Mouse (Mus musculus): ENCODE measurements around the gene Med12. TPM values are rescaled to one million over a fixed set of nuclear protein-coding genes. Genes with fewer than 3 reads are reported as not detected.

Med12 gene
- total RNA-seq, 1 experiment, result 27.0 TPM

DNA sequence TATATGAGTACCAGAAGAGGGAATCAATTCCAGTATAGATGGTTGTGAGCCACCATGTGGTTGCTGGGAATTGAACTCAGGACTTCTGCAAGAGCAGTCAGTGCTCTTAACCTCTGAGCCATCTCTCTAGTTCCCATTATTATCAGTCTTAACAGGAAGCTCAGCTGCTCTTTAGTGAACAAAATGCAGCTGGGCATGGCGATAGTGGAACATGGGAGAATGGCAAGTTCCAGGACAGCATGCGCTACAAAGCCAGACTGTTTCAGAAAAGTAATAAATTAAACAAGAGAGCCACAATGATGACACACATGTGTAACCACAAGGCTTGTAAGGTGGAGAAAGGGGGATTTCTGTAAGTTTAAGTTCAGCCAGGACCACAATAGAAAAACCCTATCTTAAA, 71.6 kb downstream of the Med12 start:
- H3K9me3 ChIP-seq (ENCODE audit: control insufficient read depth, insufficient read depth, low read depth, low read length), result no peaks in the 10 kb centered on the region
- no peak for DNase-seq (ENCODE audit: low read depth, low spot score)

GRCm38 (mm10) chrX:101346475-101346874, 72.6 kb downstream of the Med12 start:
- Histone ChIP-seq H3K36me3 (ENCODE audit: control insufficient read depth, insufficient read depth, low read length, poor library complexity, severe bottlenecking) (no peaks in the 10 kb centered on the region), H3K27ac (ENCODE audit: insufficient read depth, low read depth, low read length, poor library complexity, severe bottlenecking) (no peak overlapping the region), H3K4me1 (ENCODE audit: control insufficient read depth in 2 of 2, insufficient read depth in 2 of 2, low read length in 2 of 2, poor library complexity in 1 of 2) (no peaks in the 10 kb centered on the region), H3K4me3 (ENCODE audit: insufficient read depth in 1 of 2, low read depth in 1 of 2, low read length in 2 of 2, poor library complexity in 1 of 2, severe bottlenecking in 1 of 2) (no peak overlapping the region), H3K9ac (ENCODE audit: insufficient read depth, low read depth, low read length, poor library complexity, severe bottlenecking) (no peak overlapping the region), H3K9me3 (ENCODE audit: control insufficient read depth, insufficient read depth, low read depth, low read length) (no peaks in the 10 kb centered on the region)
- no peak for DNase-seq (ENCODE audit: low read depth, low spot score)
- TF ChIP-seq ZNF384 (IDR thresholded peaks at IDR 0.05; ENCODE audit: low read depth, low read length) (no peak), MAFK (IDR thresholded peaks at IDR 0.05; ENCODE audit: insufficient read depth, low read depth, low read length) (no peak), CHD2 (IDR thresholded peaks at IDR 0.05; ENCODE audit: low read depth, low read length) (no peak), HCFC1 (IDR thresholded peaks at IDR 0.05; ENCODE audit: borderline replicate concordance, insufficient read depth, low read length) (no peak), ZC3H11A (IDR thresholded peaks at IDR 0.05; ENCODE audit: borderline replicate concordance, low read depth, low read length) (no peak)
- in situ Hi-C loops (cut with MboI; ENCODE audit: low sequenced_read_pairs in 2 of 2, unreplicated experiment in 2 of 2), result loop anchor here in 1 of 2 experiments (25.0 kb wide), 1 partner anchor 209 kb away; no protein-coding TSS in a partner anchor

More for the DNA sequence above, 71.6 kb downstream of the Med12 start:
- no peaks in the 10 kb centered on the region for H3K4me1 ChIP-seq (ENCODE audit: control insufficient read depth in 2 of 2, insufficient read depth in 2 of 2, low read length in 2 of 2, poor library complexity in 1 of 2)
- H3K27ac ChIP-seq (ENCODE audit: insufficient read depth, low read depth, low read length, poor library complexity, severe bottlenecking), result no peak overlapping the region
- no peaks in the 10 kb centered on the region for H3K36me3 ChIP-seq (ENCODE audit: control insufficient read depth, insufficient read depth, low read length, poor library complexity, severe bottlenecking)
- in situ Hi-C loops (cut with MboI; ENCODE audit: low sequenced_read_pairs in 2 of 2, unreplicated experiment in 2 of 2), result loop anchor here in 1 of 2 experiments (25.0 kb wide), 1 partner anchor 208 kb away; no protein-coding TSS in a partner anchor
- H3K9ac ChIP-seq (ENCODE audit: insufficient read depth, low read depth, low read length, poor library complexity, severe bottlenecking), result no peak overlapping the region
- no peak overlapping the region for H3K4me3 ChIP-seq (ENCODE audit: insufficient read depth in 1 of 2, low read depth in 1 of 2, low read length in 2 of 2, poor library complexity in 1 of 2, severe bottlenecking in 1 of 2)
- TF ChIP-seq CHD2 (IDR thresholded peaks at IDR 0.05; ENCODE audit: low read depth, low read length) (no peak), HCFC1 (IDR thresholded peaks at IDR 0.05; ENCODE audit: borderline replicate concordance, insufficient read depth, low read length) (no peak), ZNF384 (IDR thresholded peaks at IDR 0.05; ENCODE audit: low read depth, low read length) (no peak), ZC3H11A (IDR thresholded peaks at IDR 0.05; ENCODE audit: borderline replicate concordance, low read depth, low read length) (no peak), MAFK (IDR thresholded peaks at IDR 0.05; ENCODE audit: insufficient read depth, low read depth, low read length) (no peak)

Other genes with a start within 250 kb of the Med12 start
- 3.4 and 6.5 TPM in 2 replicates for gene Tex11, start 214.4 kb upstream of the Med12 start, total RNA-seq (2012; rRNA removed)
- gene Slc7a3, start 188.0 kb upstream of the Med12 start, total RNA-seq (2012; rRNA removed), result 296 and 570 TPM in 2 replicates
- 26.3 and 34.8 TPM in 2 replicates for gene Snx12, start 51.5 kb upstream of the Med12 start, total RNA-seq (2012; rRNA removed)
- gene Foxo4, start 19.5 kb upstream of the Med12 start, total RNA-seq (2012; rRNA removed), result 22.5 and 38.9 TPM in 2 replicates
- not detected in 2 replicates for gene Gm614, start 10.0 kb upstream of the Med12 start, total RNA-seq (2012; rRNA removed)
- 2.0 and 2.6 TPM in 2 replicates for gene Il2rg, start 5.8 kb upstream of the Med12 start, total RNA-seq (2012; rRNA removed)
- gene Gm20489, start 5.0 kb upstream of the Med12 start, total RNA-seq (2012; rRNA removed), result not detected in 2 replicates
- gene Nlgn3, start 25.1 kb downstream of the Med12 start, total RNA-seq (2012; rRNA removed), result 0.13 and 2.0 TPM in 2 replicates
- gene Gjb1, start 102.3 kb downstream of the Med12 start, total RNA-seq (2012; rRNA removed), result 6.3 and 16.9 TPM in 2 replicates
- 53.9 and 62.5 TPM in 2 replicates for gene Zmym3, start 146.8 kb downstream of the Med12 start, total RNA-seq (2012; rRNA removed)
- 259 and 271 TPM in 2 replicates for gene Nono, start 155.3 kb downstream of the Med12 start, total RNA-seq (2012; rRNA removed)
- gene Itgb1bp2, start 175.1 kb downstream of the Med12 start, total RNA-seq (2012; rRNA removed), result 2.2 and 2.8 TPM in 2 replicates